7 mouse cellular contexts compared by ENCODE assay signal in the genomic region with DNA sequence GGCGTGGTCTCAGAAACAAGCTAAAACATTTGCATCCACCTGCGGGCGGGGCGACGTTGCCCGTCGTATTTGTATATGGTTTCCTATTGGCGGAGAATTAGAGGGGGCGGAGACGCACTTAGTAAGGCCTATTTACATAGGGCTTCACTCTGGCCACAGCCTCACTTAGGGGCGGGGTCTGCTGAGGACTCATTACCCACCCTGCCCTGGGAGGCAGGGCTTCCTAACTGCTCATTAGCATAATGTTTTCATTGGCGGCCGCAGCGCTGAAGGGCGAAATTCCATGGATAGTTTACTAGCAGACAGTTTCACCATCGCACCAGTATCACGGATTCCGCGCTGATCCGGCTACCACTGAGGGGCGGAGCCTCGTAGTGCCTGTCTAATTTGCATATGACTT. TPM values are rescaled to one million over a fixed set of nuclear protein-coding genes. Genes with fewer than 3 reads are reported as not detected.
DNase-seq lines count a peak whose midpoint lies in the region; ATAC-seq and TF ChIP-seq lines count a peak whose summit lies in the region.

No protein-coding gene starts in this region.

- peak; percentile 91 for ATAC-seq in intestine, postnatal 0 days
- ATAC-seq in midbrain, embryonic 12.5 days (ENCODE audit: low FRiP score, low read depth), result peak; percentile 93

- peak overlapping the region; percentile 91 for H3K9ac ChIP-seq in intestine, postnatal 0 days (ENCODE audit: low read depth, low read length)
- peak overlapping the region; percentile 86 for H3K9ac ChIP-seq in midbrain, embryonic 12.5 days (replicated peaks)

- peaks cover 70% of the 10 kb centered on the region for H3K4me1 ChIP-seq in embryonic facial prominence, embryonic 10.5 days
- H3K4me1 ChIP-seq in intestine, postnatal 0 days (replicated peaks; ENCODE audit: control insufficient read depth, insufficient read depth, low read length), result 0 out of 2 replicates have a peak, but pooled peaks cover 5% of the 10 kb centered on the region
- peaks cover 48% of the 10 kb centered on the region for H3K4me1 ChIP-seq in midbrain, embryonic 12.5 days
- H3K4me1 ChIP-seq in small intestine, adult 2 months (ENCODE audit: control insufficient read depth, insufficient read depth, insufficient read length, low read length), result peaks cover 27% of the 10 kb centered on the region

- no peak; the same call in 1 of the 2 replicates for TF ChIP-seq POLR2A in small intestine, adult 2 months (IDR thresholded peaks at IDR 0.05; ENCODE audit: low read depth, low read length)

- H3K36me3 ChIP-seq in embryonic facial prominence, embryonic 10.5 days (replicated peaks), result peaks cover 19% of the 10 kb centered on the region
- H3K36me3 ChIP-seq in intestine, postnatal 0 days (ENCODE audit: control insufficient read depth, insufficient read depth), result no peaks in the 10 kb centered on the region
- H3K36me3 ChIP-seq in midbrain, embryonic 12.5 days, result peaks cover 12% of the 10 kb centered on the region
- no peaks in the 10 kb centered on the region for H3K36me3 ChIP-seq in small intestine, adult 2 months (ENCODE audit: control insufficient read depth, insufficient read depth, low read length)

- peak overlapping the region; percentile 92 for H3K27ac ChIP-seq in embryonic facial prominence, embryonic 10.5 days (replicated peaks)
- peak overlapping the region; percentile 96 for H3K27ac ChIP-seq in intestine, postnatal 0 days (ENCODE audit: low read depth, low read length)
- peak overlapping the region; percentile 92 for H3K27ac ChIP-seq in midbrain, embryonic 12.5 days (replicated peaks)
- peak overlapping the region; percentile 94 for H3K27ac ChIP-seq in small intestine, adult 2 months (ENCODE audit: insufficient read depth, low read depth, low read length)

- peaks cover 32% of the 10 kb centered on the region for H3K27me3 ChIP-seq in embryonic facial prominence, embryonic 10.5 days (replicated peaks; ENCODE audit: low read depth, poor library complexity, severe bottlenecking)
- no peaks in the 10 kb centered on the region for H3K27me3 ChIP-seq in intestine, postnatal 0 days (replicated peaks; ENCODE audit: control insufficient read depth, insufficient read depth, low read length)
- peaks cover 35% of the 10 kb centered on the region for H3K27me3 ChIP-seq in midbrain, embryonic 12.5 days
- no peaks in the 10 kb centered on the region for H3K27me3 ChIP-seq in small intestine, adult 2 months (ENCODE audit: control insufficient read depth, insufficient read depth, low read length)

- no peak for TF ChIP-seq CTCF in intestine, postnatal 0 days (IDR thresholded peaks at IDR 0.05; ENCODE audit: low read depth)
- TF ChIP-seq CTCF in small intestine, adult 2 months (IDR thresholded peaks at IDR 0.05; ENCODE audit: extremely low read depth, insufficient read length, insufficient replicate concordance, low read depth, low read length), result no peak

- intact Hi-C loops in left cerebral cortex, postnatal 4 days (cut with DNase I), result loop anchor here (10.0 kb wide), 1 partner anchor 130 kb away; the partner anchor contains the start of gene Stk11

- DNase-seq in adrenal gland, postnatal 10 days, result peak; percentile 94
- DNase-seq in embryonic facial prominence, embryonic 10.5 days (ENCODE audit: low spot score), result peak; percentile 94
- peak; percentile 94 for DNase-seq in gonadal fat pad, adult 2 months (ENCODE audit: low read depth)
- DNase-seq in left cerebral cortex, postnatal 4 days, result peak; percentile 97

- under 1% methylated on average over 22 of the region's 22 CpGs for WGBS in embryonic facial prominence, embryonic 10.5 days
- under 1% methylated on average over 22 of the region's 22 CpGs for WGBS in intestine, postnatal 0 days
- under 1% methylated on average over 22 of the region's 22 CpGs for WGBS in midbrain, embryonic 12.5 days
- WGBS in small intestine, adult 2 months, result 1% methylated on average over 22 of the region's 22 CpGs

- peak overlapping the region; percentile 88 for H3K4me2 ChIP-seq in intestine, postnatal 0 days (replicated peaks; ENCODE audit: low read depth)
- peak overlapping the region; percentile 89 for H3K4me2 ChIP-seq in midbrain, embryonic 12.5 days (replicated peaks)

- H3K9me3 ChIP-seq in embryonic facial prominence, embryonic 10.5 days, result no peaks in the 10 kb centered on the region
- H3K9me3 ChIP-seq in intestine, postnatal 0 days (ENCODE audit: control insufficient read depth), result no peaks in the 10 kb centered on the region
- H3K9me3 ChIP-seq in midbrain, embryonic 12.5 days, result no peaks in the 10 kb centered on the region

- H3K4me3 ChIP-seq in embryonic facial prominence, embryonic 10.5 days, result peak overlapping the region; percentile 69
- peak overlapping the region; percentile 70 for H3K4me3 ChIP-seq in intestine, postnatal 0 days (ENCODE audit: low read depth, low read length)
- peak overlapping the region; percentile 79 for H3K4me3 ChIP-seq in midbrain, embryonic 12.5 days
- H3K4me3 ChIP-seq in small intestine, adult 2 months (ENCODE audit: low read depth, low read length), result peak overlapping the region; percentile 68

RNA-seq across cellular contexts. Expression of gene Tmem259, which starts 0.7 kb away (rescaled TPM):
- total RNA-seq in adrenal gland, postnatal 10 days (2021), result 100 to 1,000 TPM; 143 to 146 TPM
- 12.3 and 12.4 TPM in 2 replicates for polyA plus RNA-seq in embryonic facial prominence, embryonic 10.5 days (2016; fragmentation: Nextera tagmentation; extraction: Ambion mirVana)
- 201 and 219 TPM in 2 replicates for polyA plus RNA-seq in gonadal fat pad, adult 2 months (2012; rRNA removed)
- polyA plus RNA-seq in intestine, postnatal 0 days (2015; fragmentation: Nextera tagmentation; extraction: Ambion mirVana), result 24.7 and 25.3 TPM in 2 replicates
- 100 to 1,000 TPM; 117 to 127 TPM for total RNA-seq in left cerebral cortex, postnatal 4 days (2021)
- polyA plus RNA-seq in midbrain, embryonic 12.5 days (2016; fragmentation: Nextera tagmentation; extraction: Ambion mirVana), result 19.3 and 20.9 TPM in 2 replicates
- 225 and 441 TPM in 2 replicates for polyA plus RNA-seq in small intestine, adult 2 months (2012; rRNA removed)

RNA-seq across cellular contexts. Expression of gene Cnn2, which starts 3.5 kb away (rescaled TPM):
- total RNA-seq in adrenal gland, postnatal 10 days (2021), result 10 to 100 TPM; 46.8 to 57.8 TPM
- polyA plus RNA-seq in embryonic facial prominence, embryonic 10.5 days (2016; fragmentation: Nextera tagmentation; extraction: Ambion mirVana), result 234 and 253 TPM in 2 replicates
- polyA plus RNA-seq in gonadal fat pad, adult 2 months (2012; rRNA removed), result 68.5 and 75.3 TPM in 2 replicates
- 109 and 117 TPM in 2 replicates for polyA plus RNA-seq in intestine, postnatal 0 days (2015; fragmentation: Nextera tagmentation; extraction: Ambion mirVana)
- total RNA-seq in left cerebral cortex, postnatal 4 days (2021), result 10 to 100 TPM; 12.4 to 17.2 TPM
- polyA plus RNA-seq in midbrain, embryonic 12.5 days (2016; fragmentation: Nextera tagmentation; extraction: Ambion mirVana), result 109 and 168 TPM in 2 replicates
- polyA plus RNA-seq in small intestine, adult 2 months (2012; rRNA removed), result 49.9 and 72.8 TPM in 2 replicates

RNA-seq across cellular contexts. Expression of gene Abca7, which starts 11.4 kb away (rescaled TPM):
- 10 to 100 TPM; 16.0 to 19.8 TPM for total RNA-seq in adrenal gland, postnatal 10 days (2021)
- 2.9 and 3.2 TPM in 2 replicates for polyA plus RNA-seq in embryonic facial prominence, embryonic 10.5 days (2016; fragmentation: Nextera tagmentation; extraction: Ambion mirVana)
- 5.5 and 8.5 TPM in 2 replicates for polyA plus RNA-seq in gonadal fat pad, adult 2 months (2012; rRNA removed)
- polyA plus RNA-seq in intestine, postnatal 0 days (2015; fragmentation: Nextera tagmentation; extraction: Ambion mirVana), result 2.2 and 2.5 TPM in 2 replicates
- total RNA-seq in left cerebral cortex, postnatal 4 days (2021), result 1 to 10 TPM; 7.2 to 8.1 TPM
- polyA plus RNA-seq in midbrain, embryonic 12.5 days (2016; fragmentation: Nextera tagmentation; extraction: Ambion mirVana), result 7.6 and 8.5 TPM in 2 replicates
- polyA plus RNA-seq in small intestine, adult 2 months (2012; rRNA removed), result 18.1 and 33.4 TPM in 2 replicates

RNA-seq across cellular contexts. Expression of gene Grin3b, which starts 14.4 kb away (rescaled TPM):
- total RNA-seq in adrenal gland, postnatal 10 days (2021), result under 1 TPM; 0.27 to 0.36 TPM
- polyA plus RNA-seq in embryonic facial prominence, embryonic 10.5 days (2016; fragmentation: Nextera tagmentation; extraction: Ambion mirVana), result 0.13 and 0.44 TPM in 2 replicates
- 0.36 and 0.46 TPM in 2 replicates for polyA plus RNA-seq in gonadal fat pad, adult 2 months (2012; rRNA removed)
- polyA plus RNA-seq in intestine, postnatal 0 days (2015; fragmentation: Nextera tagmentation; extraction: Ambion mirVana), result 0.08 and 0.17 TPM in 2 replicates
- under 1 TPM; 0.12 to 0.30 TPM for total RNA-seq in left cerebral cortex, postnatal 4 days (2021)
- 0.39 and 0.54 TPM in 2 replicates for polyA plus RNA-seq in midbrain, embryonic 12.5 days (2016; fragmentation: Nextera tagmentation; extraction: Ambion mirVana)
- not detected in 2 replicates for polyA plus RNA-seq in small intestine, adult 2 months (2012; rRNA removed)

RNA-seq across cellular contexts. Expression of gene Wdr18, which starts 24.9 kb away (rescaled TPM):
- total RNA-seq in adrenal gland, postnatal 10 days (2021), result 10 to 100 TPM; 32.4 to 34.9 TPM
- polyA plus RNA-seq in embryonic facial prominence, embryonic 10.5 days (2016; fragmentation: Nextera tagmentation; extraction: Ambion mirVana), result 166 TPM in 2 replicates
- 33.0 and 42.6 TPM in 2 replicates for polyA plus RNA-seq in gonadal fat pad, adult 2 months (2012; rRNA removed)
- 41.9 and 44.0 TPM in 2 replicates for polyA plus RNA-seq in intestine, postnatal 0 days (2015; fragmentation: Nextera tagmentation; extraction: Ambion mirVana)
- total RNA-seq in left cerebral cortex, postnatal 4 days (2021), result 10 to 100 TPM; 51.7 to 55.8 TPM
- polyA plus RNA-seq in midbrain, embryonic 12.5 days (2016; fragmentation: Nextera tagmentation; extraction: Ambion mirVana), result 90.4 and 97.0 TPM in 2 replicates
- 34.8 and 44.6 TPM in 2 replicates for polyA plus RNA-seq in small intestine, adult 2 months (2012; rRNA removed)

Comparison
In these comparisons a context has a peak if more than half of its experiments do, and no peak if none do; other contexts are left out.
1. Peak in every context shown above with its lines: DNase-seq, ATAC-seq, H3K4me3 ChIP-seq and H3K27ac ChIP-seq.